Mouse (Mus musculus) gastrocnemius, postnatal 4 days (tissue): ENCODE results near the gene Cry2. TPM values are rescaled to one million over a fixed set of nuclear protein-coding genes. Genes with fewer than 3 reads are reported as not detected.
A peak's percentile ranks its signal among the peaks of the same experiment; 100 is the strongest.
"Not testable (repeated sequence)": the region's sequence is repeated elsewhere in the genome, so short reads cannot be mapped to it uniquely, and the experiment has no call there.

ENCODE experiments used
- DNase-seq, 2 experiments: peaks; one replicate each; pipeline ENCODE4 v3.0.0; 2021 to 2022; ENCODE audit warnings: low spot score in 2 of 2, mixed read lengths in 2 of 2
- total RNA-seq, 2 experiments: library from RNA; stranded (reverse); gene quantifications; 2 replicates each; pipeline ENCODE4 v1.2.3; 2021

Cry2 gene
- total RNA-seq, 2 experiments from 2014 or later: 47.6 to 59.3 TPM

- peak; percentile 71 to 85 for DNase-seq
Measured at GRCm38 (mm10) chr2:92423702-92424461, 10.0 kb downstream of the Cry2 start.

- DNase-seq: no peak
Measured at GRCm38 (mm10) chr2:92423156-92423555, 10.7 kb downstream of the Cry2 start.

DNA sequence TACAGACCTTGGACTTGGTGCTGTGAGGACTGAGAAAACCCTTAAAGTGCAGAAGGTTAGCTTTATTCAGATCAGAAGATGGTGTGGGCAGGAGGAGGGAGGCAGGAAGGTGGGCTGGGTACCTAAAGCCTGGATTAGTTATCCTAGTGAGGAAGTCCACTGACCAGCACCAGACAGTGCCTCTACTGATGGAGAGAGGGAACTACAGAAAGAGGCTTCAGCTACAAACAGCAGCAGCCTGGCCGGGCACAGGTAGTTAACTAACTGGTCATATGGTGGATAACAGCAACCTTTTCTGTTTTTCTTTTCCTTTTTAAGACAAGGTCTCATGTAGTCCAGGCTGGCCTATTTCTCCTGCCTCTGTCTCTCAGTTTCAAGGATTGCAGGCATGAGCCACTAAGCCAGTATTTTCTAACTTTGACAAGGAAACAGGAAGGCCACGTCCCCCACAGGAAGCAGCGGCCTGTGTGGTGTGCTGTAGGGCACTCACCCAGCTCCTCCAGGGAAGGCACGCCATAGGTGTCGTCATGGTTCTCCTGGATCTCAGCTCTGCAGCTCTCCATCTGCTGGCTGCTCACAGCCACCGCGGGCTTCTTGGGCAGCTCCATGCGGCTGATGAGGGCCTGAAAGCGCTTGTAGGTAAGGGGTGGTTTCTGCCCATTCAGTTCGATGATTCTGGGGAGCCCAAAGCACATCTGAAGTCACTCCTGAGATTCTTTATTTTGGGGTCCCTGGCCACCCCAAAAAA lies 11.3 kb downstream of the Cry2 start:
- DNase-seq: no peak

DNA sequence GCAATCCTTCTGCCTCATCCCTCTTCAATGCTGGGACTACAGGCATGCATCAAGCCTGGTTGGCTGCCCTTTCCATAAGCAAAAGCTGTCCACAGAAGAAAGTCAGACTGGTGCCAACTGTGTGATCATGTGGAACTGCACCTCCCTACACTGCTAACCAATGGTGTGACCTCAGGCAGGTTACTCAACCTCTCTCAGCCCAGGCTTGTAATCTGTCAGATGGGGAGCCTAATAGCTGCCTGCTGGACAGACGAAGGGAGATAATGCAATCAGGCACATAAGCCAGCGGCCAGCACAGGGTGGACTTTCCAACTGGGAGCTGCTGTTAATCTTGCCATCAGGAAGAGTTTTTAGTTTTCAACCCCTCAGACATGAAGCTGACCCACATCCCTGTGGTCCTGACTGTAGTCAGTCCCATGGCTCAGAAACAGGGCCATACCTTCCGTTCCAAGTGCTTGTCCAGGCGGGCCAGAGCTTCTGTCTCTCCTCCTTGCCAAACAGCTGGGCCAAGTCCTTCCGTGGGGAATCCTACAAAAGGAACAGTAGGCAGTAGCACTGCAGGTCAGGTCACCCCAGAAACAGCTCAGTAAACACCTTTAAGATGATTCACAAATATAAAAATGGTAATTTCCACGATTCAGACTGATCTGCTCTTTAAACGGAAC lies 12.0 kb downstream of the Cry2 start:
- DNase-seq: no peak

DNA sequence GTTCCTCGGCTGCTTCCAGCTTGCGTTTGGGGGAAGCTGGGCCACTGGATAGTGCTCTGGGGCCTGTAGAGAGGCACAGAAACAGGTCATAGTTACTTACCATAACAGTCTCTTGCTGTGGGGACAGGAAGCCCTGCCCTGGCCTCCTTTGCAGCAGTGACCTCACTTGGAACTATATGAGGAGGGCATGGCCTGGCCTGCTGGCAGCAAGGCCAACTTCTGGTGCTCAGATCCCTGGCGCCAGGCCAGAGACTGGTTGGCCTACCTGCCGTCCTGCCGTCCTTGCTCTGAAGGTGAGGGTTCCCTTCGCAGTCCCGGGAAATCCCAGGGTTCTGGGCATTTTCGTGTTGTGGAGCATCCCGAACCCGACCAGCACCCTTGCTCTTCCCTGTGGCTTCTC lies 22.1 kb downstream of the Cry2 start:
- no peak for DNase-seq

- DNase-seq: no peak
Measured at GRCm38 (mm10) chr2:92408309-92409045, 25.4 kb downstream of the Cry2 start.

DNA sequence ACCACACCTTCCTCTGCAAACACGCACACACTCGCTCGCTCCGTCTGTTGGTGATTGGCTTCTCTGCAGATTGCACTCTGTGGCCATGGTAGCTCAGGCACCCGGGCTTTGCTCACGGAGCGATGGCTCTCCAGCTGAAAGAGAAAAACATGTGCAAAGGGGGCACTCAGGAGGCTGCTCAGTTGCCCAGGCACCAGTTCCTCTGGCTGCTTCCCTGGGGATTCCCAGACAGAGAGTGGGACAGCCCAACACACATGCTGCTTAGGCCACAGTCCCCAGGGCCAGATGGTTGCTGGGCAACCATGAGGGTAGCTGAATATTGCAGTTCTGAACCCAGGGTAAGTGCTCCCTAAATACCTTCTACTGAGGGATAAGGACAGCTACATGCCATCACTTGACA lies 28.2 kb downstream of the Cry2 start:
- DNase-seq: no peak

- no peak for DNase-seq
Measured at GRCm38 (mm10) chr2:92404737-92405136, 29.1 kb downstream of the Cry2 start.

DNA sequence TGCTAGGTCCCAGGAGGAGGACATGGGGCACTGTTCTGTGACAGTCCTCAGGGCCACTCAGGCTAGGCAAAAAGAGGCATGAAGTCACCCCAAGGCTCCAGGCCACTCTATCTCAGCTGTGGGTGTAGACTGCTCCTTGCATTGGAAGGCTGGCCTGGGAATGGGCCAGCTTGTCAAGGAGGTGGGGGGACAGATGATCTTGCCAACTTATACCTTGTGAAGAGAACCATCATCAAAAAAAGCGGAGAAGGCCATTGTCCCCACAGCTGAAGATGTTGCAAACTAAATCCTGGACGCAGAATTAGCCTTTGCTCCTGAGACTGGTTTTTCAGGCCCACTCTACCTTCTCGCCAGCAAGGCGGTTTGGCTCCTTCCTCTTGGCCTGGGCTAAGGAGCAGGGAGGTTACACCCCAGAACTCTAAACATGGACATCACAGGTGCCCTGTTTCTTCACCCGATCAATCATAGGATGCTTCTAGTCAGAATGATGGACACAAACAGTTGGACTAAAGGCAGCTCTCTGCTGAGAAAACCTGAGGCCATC lies 30.0 kb downstream of the Cry2 start:
- no peak for DNase-seq

GRCm38 (mm10) chr2:92402591-92403326 lies 31.1 kb downstream of the Cry2 start:
- no peak for DNase-seq

DNA sequence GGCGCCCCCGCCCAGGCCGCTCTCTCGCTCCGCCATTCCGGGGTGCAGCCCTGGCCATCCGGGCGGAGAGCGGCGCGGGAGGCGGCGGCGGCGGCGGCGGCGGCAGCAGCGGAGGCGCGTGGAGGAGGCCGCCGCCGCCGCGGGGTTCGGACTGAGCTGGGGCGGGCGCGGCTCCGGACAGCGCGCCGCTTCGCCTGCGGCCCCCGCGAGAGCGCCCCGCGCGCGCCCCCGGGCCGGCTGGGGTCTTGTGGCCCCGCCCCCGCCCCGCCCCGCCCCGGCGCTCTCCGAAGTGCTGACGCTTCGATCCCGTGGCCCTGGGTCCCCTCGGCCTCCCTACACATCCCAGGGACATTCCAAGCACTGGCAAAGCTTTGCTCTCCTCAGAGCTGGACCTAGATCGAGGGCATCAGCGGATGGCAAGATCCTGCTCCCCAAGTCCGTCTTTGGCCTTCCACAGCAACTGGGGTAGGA lies 32.7 kb downstream of the Cry2 start, which contains the start of gene Mapk8ip1:
Gene Mapk8ip1, minus strand, starts transcription at position 173 of the 471 bp plus-strand sequence.
- no peak for DNase-seq

DNA sequence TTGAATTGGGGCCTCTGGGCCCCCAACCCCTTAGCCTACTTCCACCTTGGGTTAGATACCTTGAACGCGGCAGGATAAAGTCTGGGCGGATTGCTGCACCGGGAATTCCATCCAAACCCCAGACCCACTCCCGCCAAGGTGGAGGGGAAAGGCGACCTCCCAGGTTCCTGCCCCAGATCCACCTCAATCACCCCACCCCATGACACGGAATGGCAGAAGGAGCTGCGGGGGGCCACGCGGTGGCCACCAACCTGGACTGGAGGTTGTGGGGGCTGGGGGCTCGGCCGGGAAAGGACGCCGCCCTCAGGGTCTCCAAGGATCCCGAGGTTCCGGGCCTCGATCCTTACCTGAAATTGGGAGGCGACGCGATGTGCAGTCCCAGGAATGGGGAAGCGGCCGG lies 33.2 kb downstream of the Cry2 start:
- DNase-seq: no peak

DNA sequence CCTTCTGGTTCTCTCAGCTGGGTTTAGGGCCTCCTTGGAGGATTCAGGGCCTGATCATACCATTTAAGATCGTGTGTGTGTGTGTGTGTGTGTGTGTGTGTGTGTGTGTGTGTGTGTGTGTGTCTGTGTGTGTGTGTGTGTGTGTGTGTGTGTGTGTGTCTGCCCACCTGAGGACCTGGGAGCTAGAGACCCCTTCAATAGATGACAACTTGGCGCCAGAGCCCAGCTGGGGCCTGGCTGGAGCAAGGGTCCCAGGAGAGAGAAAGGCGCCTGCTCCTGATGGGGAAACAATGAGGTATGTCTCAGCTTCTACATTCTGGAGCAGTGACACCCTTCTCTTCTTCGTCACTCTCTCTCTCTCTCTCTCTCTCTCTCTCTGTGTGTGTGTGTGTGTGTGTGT lies 34.0 kb downstream of the Cry2 start:
- not testable (repeated sequence) for DNase-seq

- DNase-seq: no peak
Measured at GRCm38 (mm10) chr2:92397436-92397835, 36.4 kb downstream of the Cry2 start.

DNA sequence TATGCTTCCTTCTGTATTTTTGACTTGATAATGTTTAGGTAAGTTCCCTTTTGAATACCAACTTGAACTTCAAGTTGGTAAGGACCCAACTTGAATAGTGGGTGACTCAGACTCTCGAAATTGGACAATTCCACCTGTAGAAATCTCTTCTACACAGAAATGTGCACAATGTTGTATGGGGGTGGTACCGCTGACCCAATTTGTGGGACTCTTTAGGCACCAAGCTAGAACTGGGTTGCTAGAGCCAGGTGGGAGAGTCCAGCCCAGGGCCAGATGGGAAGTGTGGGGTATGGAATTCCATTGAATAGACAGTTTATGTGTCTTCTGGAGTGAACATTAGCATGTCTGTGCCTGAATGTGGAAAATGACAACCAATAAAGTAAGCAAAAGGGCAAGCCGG lies 38.3 kb downstream of the Cry2 start:
- DNase-seq: no peak

GRCm38 (mm10) chr2:92392318-92393264 lies 41.3 kb downstream of the Cry2 start:
- peak in 1 of 2 experiments; percentile 57 for DNase-seq

DNA sequence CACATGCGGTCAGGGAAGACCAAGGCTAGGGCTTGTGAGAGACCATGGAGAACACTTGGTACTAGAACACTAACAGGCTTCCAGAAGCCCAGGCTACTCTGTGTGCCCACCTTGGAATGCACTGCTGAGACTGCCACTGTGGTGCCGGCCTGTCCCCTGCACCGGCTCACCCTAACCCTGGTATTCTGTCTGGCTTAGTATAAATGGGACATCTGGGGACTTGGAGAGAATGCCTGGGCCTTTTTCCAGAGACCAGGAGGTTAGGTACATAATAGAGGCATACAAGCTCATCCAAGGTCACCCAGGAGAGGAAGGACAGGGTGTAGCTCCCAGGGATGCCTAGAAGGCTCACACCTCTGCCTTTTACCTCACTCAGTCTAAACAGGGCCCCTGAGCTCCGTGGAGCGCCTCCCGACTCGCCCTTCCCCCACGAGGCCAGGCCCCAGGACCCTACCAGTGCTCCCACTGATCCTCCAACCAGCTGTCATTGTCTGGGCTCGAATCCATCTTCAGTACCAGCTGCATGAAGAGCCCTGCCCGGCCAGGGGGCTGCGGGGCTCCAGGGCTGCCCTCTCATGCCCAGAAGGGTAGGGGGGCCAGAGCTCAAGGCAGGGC lies 42.0 kb downstream of the Cry2 start:
- no peak for DNase-seq

DNA sequence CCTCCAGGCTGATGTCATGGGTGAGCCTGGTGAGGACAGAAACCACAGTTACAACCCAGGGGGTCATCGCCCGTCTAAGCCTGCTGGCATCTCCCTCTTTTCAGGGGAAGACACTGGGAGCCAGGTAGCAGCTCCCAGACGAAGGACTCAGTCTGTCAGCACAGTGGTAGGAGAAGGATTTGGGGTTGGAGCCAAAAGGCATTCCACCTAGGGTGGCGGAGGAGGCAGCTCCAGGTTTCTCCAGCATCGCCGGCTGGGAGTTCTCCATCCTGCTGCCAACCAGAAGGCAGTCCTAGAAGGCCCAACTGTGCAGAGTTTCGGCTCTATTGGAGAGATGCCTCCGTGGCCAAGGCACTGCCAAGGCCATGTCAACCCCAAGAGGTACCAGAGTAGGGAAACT lies 42.7 kb downstream of the Cry2 start:
- DNase-seq: no peak
